Mouse (Mus musculus): ENCODE results near the gene Gm7030. TPM values are rescaled to one million over a fixed set of nuclear protein-coding genes. Genes with fewer than 3 reads are reported as not detected.
"Not testable (repeated sequence)": the region's sequence is repeated elsewhere in the genome, so short reads cannot be mapped to it uniquely, and the experiment has no call there.

Gm7030 gene
- polyA plus RNA-seq, 1 experiment from 2014 or later = not detected

DNA sequence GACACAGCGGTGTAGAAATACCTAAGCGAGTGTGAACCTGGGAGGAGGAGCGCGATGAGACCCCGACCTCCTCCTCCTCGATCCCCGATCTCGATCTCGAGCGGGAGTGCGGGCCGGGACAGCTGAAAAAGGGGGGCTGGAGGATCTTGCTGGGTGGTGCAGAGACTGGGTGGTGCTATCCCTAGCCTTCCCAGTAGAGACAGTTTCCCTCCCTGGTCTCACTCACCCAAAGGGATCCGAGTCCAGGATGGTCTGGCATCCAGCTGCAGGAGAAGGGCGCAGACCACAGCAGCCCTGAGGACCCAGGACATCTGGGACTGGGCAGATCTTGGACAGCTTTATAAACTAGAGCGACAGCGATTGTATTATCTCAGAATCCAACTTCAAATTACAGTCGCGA lies 8.4 kb downstream of the Gm7030 start:
- not testable (repeated sequence) for H3K4me2 ChIP-seq (ENCODE audit: low read depth, low read length, severe bottlenecking); H3K36me3 ChIP-seq (ENCODE audit: control insufficient read depth, insufficient read depth, low read length); H3K27me3 ChIP-seq (ENCODE audit: control insufficient read depth, insufficient read depth, low read length); ATAC-seq (replicated peaks; ENCODE audit: low FRiP score); H3K9ac ChIP-seq (ENCODE audit: low read length); H3K4me3 ChIP-seq (ENCODE audit: low read depth, low read length); H3K4me1 ChIP-seq (replicated peaks; ENCODE audit: control insufficient read depth, insufficient read depth, low read length); H3K9me3 ChIP-seq (ENCODE audit: control insufficient read depth, low read length); H3K27ac ChIP-seq (ENCODE audit: low read depth, low read length)
- peak; percentile 17 for DNase-seq (ENCODE audit: low spot score)
- WGBS = 16% methylated on average over 18 of the region's 18 CpGs

GRCm38 (mm10) chr17:36116545-36116944 lies 12.7 kb downstream of the Gm7030 start:
- H3K4me1 ChIP-seq (replicated peaks; ENCODE audit: control insufficient read depth, insufficient read depth, low read length); H3K27me3 ChIP-seq (ENCODE audit: control insufficient read depth, insufficient read depth, low read length); H3K4me3 ChIP-seq (ENCODE audit: low read depth, low read length); H3K27ac ChIP-seq (ENCODE audit: low read depth, low read length); H3K9ac ChIP-seq (ENCODE audit: low read length); H3K4me2 ChIP-seq (ENCODE audit: low read depth, low read length, severe bottlenecking); H3K9me3 ChIP-seq (ENCODE audit: control insufficient read depth, low read length); ATAC-seq (replicated peaks; ENCODE audit: low FRiP score); H3K36me3 ChIP-seq (ENCODE audit: control insufficient read depth, insufficient read depth, low read length): not testable (repeated sequence)
- DNase-seq (ENCODE audit: low spot score) = peak; percentile 28
- 14% methylated on average over 3 of the region's 3 CpGs for WGBS

- H3K4me2 ChIP-seq (ENCODE audit: low read depth, low read length, severe bottlenecking); H3K9me3 ChIP-seq (ENCODE audit: control insufficient read depth, low read length); H3K27ac ChIP-seq (ENCODE audit: low read depth, low read length); H3K4me3 ChIP-seq (ENCODE audit: low read depth, low read length); H3K27me3 ChIP-seq (ENCODE audit: control insufficient read depth, insufficient read depth, low read length); ATAC-seq (replicated peaks; ENCODE audit: low FRiP score); H3K9ac ChIP-seq (ENCODE audit: low read length); H3K36me3 ChIP-seq (ENCODE audit: control insufficient read depth, insufficient read depth, low read length); H3K4me1 ChIP-seq (replicated peaks; ENCODE audit: control insufficient read depth, insufficient read depth, low read length): not testable (repeated sequence)
- 19% methylated on average over 6 of the region's 6 CpGs for WGBS
- DNase-seq (ENCODE audit: low spot score) = peak; percentile 69
Observed at GRCm38 (mm10) chr17:36113979-36114593, 15.1 kb downstream of the Gm7030 start.

DNA sequence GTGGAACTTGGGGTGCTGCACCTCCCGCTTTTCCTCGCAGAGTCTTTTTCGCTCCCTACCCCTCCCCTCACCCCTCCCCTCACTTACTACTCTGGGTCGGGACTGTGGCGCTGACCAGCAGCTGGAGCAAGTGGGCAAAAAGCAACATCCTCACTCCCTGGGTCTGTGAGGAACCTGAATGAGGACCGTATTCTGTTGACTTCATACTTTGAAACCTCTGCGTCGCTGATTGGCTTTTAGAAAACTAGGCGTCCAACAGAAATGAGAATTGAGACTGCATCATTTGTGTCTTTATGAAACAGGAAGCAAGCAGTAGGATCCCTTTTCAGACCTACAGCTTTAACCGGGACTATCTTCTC lies 17.7 kb downstream of the Gm7030 start:
- H3K9me3 ChIP-seq (ENCODE audit: control insufficient read depth, low read length); H3K27me3 ChIP-seq (ENCODE audit: control insufficient read depth, insufficient read depth, low read length); H3K4me1 ChIP-seq (replicated peaks; ENCODE audit: control insufficient read depth, insufficient read depth, low read length); H3K27ac ChIP-seq (ENCODE audit: low read depth, low read length); DNase-seq (ENCODE audit: low spot score); H3K36me3 ChIP-seq (ENCODE audit: control insufficient read depth, insufficient read depth, low read length): not testable (repeated sequence)
- WGBS = 3% methylated on average over 10 of the region's 10 CpGs
- peak overlapping the region; percentile 40 for H3K4me3 ChIP-seq (ENCODE audit: low read depth, low read length)
- peak overlapping the region; percentile 73 for H3K4me2 ChIP-seq (ENCODE audit: low read depth, low read length, severe bottlenecking)
- peak; percentile 63; the same call in 1 of the 2 replicates for ATAC-seq (replicated peaks; ENCODE audit: low FRiP score)
- peak overlapping the region; percentile 39; the same call in 1 of the 2 replicates for H3K9ac ChIP-seq (ENCODE audit: low read length)

DNA sequence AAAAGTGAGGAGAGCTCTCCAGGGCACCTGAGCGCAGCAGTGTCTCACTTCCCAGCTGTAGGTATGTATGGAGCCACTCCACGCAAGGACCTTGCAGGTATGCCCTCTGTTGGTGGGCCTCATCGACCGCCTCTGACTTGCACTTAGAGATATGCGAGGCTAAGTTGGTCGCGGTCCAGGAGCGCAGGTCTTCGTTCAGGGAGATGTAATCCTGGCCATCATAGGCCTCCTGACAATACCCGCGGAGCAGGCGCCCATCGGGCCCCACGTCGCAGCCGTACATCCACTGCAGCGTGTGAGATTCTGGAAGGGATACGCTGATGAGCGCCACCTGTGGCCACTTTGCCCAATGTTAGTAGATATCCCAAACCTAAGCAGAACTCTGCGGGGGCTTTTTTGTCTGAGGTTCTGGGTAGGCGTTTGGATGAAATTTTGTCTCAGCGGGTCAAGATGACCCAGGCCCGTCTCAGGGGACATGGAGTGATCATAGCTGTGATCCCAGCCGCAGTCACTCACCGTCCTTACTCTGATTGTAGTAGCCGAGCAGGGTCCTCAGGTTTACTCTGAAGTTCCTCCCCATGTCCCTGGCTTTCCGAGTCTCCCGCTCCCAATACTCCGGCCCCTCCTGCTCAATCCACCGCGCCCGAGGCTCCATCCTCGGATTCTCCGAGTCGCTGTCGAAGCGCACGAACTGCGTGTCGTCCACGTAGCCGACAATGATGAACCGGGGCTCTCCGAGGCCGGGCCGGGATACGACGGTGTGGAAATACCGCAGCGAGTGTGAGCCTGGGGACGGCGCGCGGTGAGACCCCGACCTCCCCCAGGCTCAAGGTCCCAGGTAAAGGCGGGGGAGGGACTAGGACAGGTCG lies 18.4 kb downstream of the Gm7030 start:
- not testable (repeated sequence) for H3K36me3 ChIP-seq (ENCODE audit: control insufficient read depth, insufficient read depth, low read length); H3K27me3 ChIP-seq (ENCODE audit: control insufficient read depth, insufficient read depth, low read length); H3K27ac ChIP-seq (ENCODE audit: low read depth, low read length); H3K4me1 ChIP-seq (replicated peaks; ENCODE audit: control insufficient read depth, insufficient read depth, low read length); H3K9me3 ChIP-seq (ENCODE audit: control insufficient read depth, low read length)
- WGBS = 1% methylated on average over 57 of the region's 57 CpGs
- ATAC-seq (replicated peaks; ENCODE audit: low FRiP score) (peak; percentile 84), DNase-seq (ENCODE audit: low spot score) (peak; percentile 60)
- peak overlapping the region; percentile 39; the same call in 1 of the 2 replicates for H3K9ac ChIP-seq (ENCODE audit: low read length)
- H3K4me3 ChIP-seq (ENCODE audit: low read depth, low read length) = peak overlapping the region; percentile 40
- peak overlapping the region; percentile 73 for H3K4me2 ChIP-seq (ENCODE audit: low read depth, low read length, severe bottlenecking)

GRCm38 (mm10) chr17:36110129-36110528 lies 19.1 kb downstream of the Gm7030 start:
- not testable (repeated sequence) for H3K4me3 ChIP-seq (ENCODE audit: low read depth, low read length); H3K4me1 ChIP-seq (replicated peaks; ENCODE audit: control insufficient read depth, insufficient read depth, low read length); H3K27me3 ChIP-seq (ENCODE audit: control insufficient read depth, insufficient read depth, low read length); H3K27ac ChIP-seq (ENCODE audit: low read depth, low read length); H3K9ac ChIP-seq (ENCODE audit: low read length); H3K9me3 ChIP-seq (ENCODE audit: control insufficient read depth, low read length); H3K36me3 ChIP-seq (ENCODE audit: control insufficient read depth, insufficient read depth, low read length); H3K4me2 ChIP-seq (ENCODE audit: low read depth, low read length, severe bottlenecking); ATAC-seq (replicated peaks; ENCODE audit: low FRiP score); DNase-seq (ENCODE audit: low spot score)
- 76% methylated on average over 3 of the region's 3 CpGs for WGBS

DNA sequence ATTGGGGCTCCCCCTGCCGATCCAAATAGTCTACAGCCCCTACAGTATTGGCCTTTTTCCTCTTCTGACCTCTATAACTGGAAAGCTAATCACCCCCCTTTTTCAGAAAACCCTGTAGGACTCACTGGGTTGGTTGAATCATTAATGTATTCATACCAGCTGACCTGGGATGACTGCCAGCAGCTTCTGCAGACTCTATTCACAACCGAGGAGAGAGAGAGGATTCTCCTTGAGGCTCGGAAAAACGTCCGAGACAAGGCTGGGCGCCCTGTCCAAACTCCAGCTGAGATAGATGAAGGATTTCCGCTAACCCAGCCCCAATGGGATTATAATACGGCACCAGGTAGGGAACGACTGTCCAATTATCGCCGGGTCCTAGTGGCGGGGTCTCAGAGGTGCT lies 27.1 kb downstream of the Gm7030 start:
- H3K36me3 ChIP-seq (ENCODE audit: control insufficient read depth, insufficient read depth, low read length); ATAC-seq (replicated peaks; ENCODE audit: low FRiP score); H3K9ac ChIP-seq (ENCODE audit: low read length); H3K4me1 ChIP-seq (replicated peaks; ENCODE audit: control insufficient read depth, insufficient read depth, low read length); H3K9me3 ChIP-seq (ENCODE audit: control insufficient read depth, low read length); H3K27me3 ChIP-seq (ENCODE audit: control insufficient read depth, insufficient read depth, low read length); H3K27ac ChIP-seq (ENCODE audit: low read depth, low read length); H3K4me2 ChIP-seq (ENCODE audit: low read depth, low read length, severe bottlenecking); H3K4me3 ChIP-seq (ENCODE audit: low read depth, low read length): not testable (repeated sequence)
- WGBS = 92% methylated on average over 11 of the region's 12 CpGs
- DNase-seq (ENCODE audit: low spot score) = peak; percentile 1

DNA sequence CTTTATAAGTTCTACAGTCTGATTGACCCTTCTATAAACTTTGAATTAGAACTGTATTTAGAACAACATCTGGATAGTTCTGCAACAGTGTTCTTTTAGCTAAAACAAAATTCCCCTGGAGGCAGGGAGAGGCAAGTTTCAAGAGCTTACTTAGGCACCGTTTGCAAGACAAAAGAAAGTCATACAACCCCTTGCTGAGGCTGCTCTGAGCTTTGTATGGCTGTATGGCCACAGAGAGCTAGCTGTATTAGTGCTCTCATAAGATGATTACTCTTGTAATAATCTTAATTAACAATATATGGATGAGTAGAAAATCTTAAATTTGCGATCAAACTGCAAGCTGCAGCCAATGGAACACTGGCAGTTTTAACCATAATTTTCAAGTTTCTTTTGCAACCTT lies 29.6 kb downstream of the Gm7030 start:
- not testable (repeated sequence) for DNase-seq (ENCODE audit: low spot score); ATAC-seq (replicated peaks; ENCODE audit: low FRiP score)
- WGBS = 42% methylated on average over 2 of the region's 2 CpGs

DNA sequence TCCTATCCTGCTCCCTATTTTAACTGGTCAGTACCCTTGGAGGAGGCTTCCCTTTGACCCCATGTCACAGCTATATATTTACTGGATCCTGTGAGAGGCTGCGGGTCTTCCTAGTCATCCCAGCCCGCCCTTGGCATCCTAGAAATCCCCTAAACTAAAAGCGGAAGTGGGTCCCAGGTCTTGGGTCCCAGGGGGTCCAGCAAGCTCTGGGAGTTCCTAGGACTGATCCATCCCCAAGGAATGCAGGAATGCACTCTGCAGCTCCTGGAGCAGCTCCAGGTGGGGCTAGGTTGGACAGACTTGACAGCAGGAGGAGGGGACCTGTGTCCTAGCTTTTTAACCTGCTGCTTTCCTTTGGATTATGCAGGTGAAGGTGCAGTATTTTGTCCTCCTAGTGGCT lies 35.3 kb downstream of the Gm7030 start:
- Histone ChIP-seq H3K36me3 (ENCODE audit: control insufficient read depth, insufficient read depth, low read length) (no peaks in the 10 kb centered on the region), H3K27me3 (ENCODE audit: control insufficient read depth, insufficient read depth, low read length) (no peaks in the 10 kb centered on the region), H3K27ac (ENCODE audit: low read depth, low read length) (no peak overlapping the region), H3K9me3 (ENCODE audit: control insufficient read depth, low read length) (no peaks in the 10 kb centered on the region), H3K4me3 (ENCODE audit: low read depth, low read length) (no peak overlapping the region), H3K4me2 (ENCODE audit: low read depth, low read length, severe bottlenecking) (no peak overlapping the region), H3K4me1 (replicated peaks; ENCODE audit: control insufficient read depth, insufficient read depth, low read length) (no peaks in the 10 kb centered on the region), H3K9ac (ENCODE audit: low read length) (no peak overlapping the region)
- WGBS = 17% methylated on average over 3 of the region's 3 CpGs
- ATAC-seq (replicated peaks; ENCODE audit: low FRiP score) (no peak), DNase-seq (ENCODE audit: low spot score) (no peak)

More for the DNA sequence above, 29.6 kb downstream of the Gm7030 start:
- H3K36me3 ChIP-seq (ENCODE audit: control insufficient read depth, insufficient read depth, low read length); H3K4me2 ChIP-seq (ENCODE audit: low read depth, low read length, severe bottlenecking); H3K4me3 ChIP-seq (ENCODE audit: low read depth, low read length); H3K9ac ChIP-seq (ENCODE audit: low read length); H3K4me1 ChIP-seq (replicated peaks; ENCODE audit: control insufficient read depth, insufficient read depth, low read length); H3K27ac ChIP-seq (ENCODE audit: low read depth, low read length); H3K27me3 ChIP-seq (ENCODE audit: control insufficient read depth, insufficient read depth, low read length); H3K9me3 ChIP-seq (ENCODE audit: control insufficient read depth, low read length): not testable (repeated sequence)
